Mouse (Mus musculus) Patski (cell line): ENCODE results near the gene C8a. TPM values are rescaled to one million over a fixed set of nuclear protein-coding genes. Genes with fewer than 3 reads are reported as not detected.

Experiments
- ATAC-seq: fragments of 100-300 bp; one replicate; pipeline ENCODE4 v1.8.0; 2021
- CTCF ChIA-PET: fragments of 350-600 bp; sonication (Branson Sonifier 250); formaldehyde crosslinking; loops from one replicate; lab custom pipeline; 2022; ENCODE audit warnings: inconsistent platforms; lab: Charles Lee
- POLR2A ChIA-PET: fragments of 350-600 bp; sonication (Branson Sonifier 250); formaldehyde crosslinking; loops from one replicate; lab custom pipeline; 2022; ENCODE audit warnings: antibody characterized with exemption, inconsistent platforms; lab: Charles Lee
- DNase-seq: peaks from one replicate; pipeline ENCODE4 v3.0.0-alpha.2; 2011; ENCODE audit warnings: low read depth, low spot score
- H3K27me3 ChIP-seq: fragments of 371-371 bp; one replicate; pipeline ENCODE4 v1.5.1; 2021
- CTCF ChIP-seq: fragments of 100-300 bp; IDR thresholded peaks from one replicate; pipeline ENCODE4 v1.5.1; 2021
- in situ Hi-C: fragments of 300-500 bp; cut with MboI; formaldehyde crosslinking; loops from 3 replicates; pipeline ENCODE4 v1.11.1; 2018; ENCODE audit warnings: low pct_unique_long_range_greater_than_20kb, mixed read lengths
- polyA plus RNA-seq: library from polyadenylated mRNA; unstranded; gene quantifications from one replicate; pipeline ENCODE4 v1.2.3, GENCODE M21; 2021

The C8a gene
- polyA plus RNA-seq, 1 experiment from 2014 or later: not detected

DNA sequence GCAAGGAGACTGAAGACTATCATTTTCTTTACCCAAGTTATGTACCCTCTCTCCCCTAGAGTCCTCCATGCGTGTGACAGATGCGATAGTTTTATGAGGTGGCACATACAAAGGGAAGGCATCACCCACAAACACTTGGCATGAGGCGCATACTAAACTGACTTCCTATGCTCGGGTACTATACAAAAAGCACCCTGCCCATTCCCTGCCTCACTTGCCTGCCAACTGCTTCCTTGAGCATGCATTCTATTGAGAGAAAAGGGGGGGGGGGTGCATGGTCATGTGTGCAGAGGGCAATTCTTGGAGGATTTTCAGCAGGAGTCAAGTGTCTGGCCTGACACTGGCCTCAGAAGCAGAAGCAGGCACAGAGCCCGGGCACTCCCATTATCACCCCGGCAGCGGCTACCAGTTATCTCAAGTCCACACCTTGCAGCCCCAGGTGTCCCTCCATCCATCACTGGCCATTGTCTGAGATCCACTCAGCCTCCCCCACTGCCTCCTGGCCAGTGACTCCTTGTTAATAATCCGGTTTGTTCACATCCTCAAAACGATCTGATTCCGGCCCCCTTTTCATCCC is 65.4 kb downstream of the C8a start:
- POLR2A ChIA-PET: no interaction called here
- ATAC-seq (no peak), DNase-seq (no peak)
- no peak for TF ChIP-seq CTCF
- in situ Hi-C loops: no loop called here
- no peaks in the 10 kb centered on the region for H3K27me3 ChIP-seq
- CTCF ChIA-PET: no interaction called here

DNA sequence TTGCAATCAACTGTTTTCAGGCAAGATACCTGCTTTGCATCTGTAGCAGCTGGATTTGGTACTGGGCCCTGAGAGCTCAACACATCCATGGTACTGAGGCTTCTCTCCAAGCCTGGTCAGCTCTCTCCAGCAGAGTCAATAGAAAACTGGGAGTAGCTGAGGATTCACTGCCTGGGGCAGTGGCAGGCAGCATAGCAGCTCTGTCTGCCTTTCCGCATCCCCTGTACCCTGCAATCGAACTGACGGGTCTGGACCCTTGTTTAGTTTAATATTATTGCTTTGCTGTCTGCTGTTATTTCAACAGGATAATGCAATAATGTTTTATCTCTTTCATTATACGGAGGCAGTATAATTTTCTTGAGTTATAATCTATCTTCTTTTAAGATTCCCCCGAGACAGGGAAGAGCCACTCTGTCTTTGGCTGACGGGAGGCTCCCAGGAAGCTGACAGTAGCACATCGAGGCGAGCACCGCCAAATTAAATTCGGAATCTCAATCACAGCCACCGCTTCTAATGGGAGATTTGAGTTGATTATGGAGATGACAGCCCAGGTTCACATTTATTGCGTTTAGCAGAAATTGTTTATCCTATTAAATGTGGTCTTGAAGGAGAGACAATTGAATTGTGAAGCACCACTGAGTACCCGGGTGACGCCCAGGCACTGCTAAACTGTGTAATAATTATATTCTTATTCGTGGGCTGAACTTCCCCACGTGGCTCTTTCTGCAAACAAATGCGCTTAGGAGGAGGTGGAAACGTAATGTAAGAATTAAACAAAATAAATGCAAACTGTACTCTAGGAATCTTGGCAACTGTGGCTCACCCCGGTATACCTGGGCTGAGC is 70.6 kb downstream of the C8a start:
- no peak for TF ChIP-seq CTCF

DNA sequence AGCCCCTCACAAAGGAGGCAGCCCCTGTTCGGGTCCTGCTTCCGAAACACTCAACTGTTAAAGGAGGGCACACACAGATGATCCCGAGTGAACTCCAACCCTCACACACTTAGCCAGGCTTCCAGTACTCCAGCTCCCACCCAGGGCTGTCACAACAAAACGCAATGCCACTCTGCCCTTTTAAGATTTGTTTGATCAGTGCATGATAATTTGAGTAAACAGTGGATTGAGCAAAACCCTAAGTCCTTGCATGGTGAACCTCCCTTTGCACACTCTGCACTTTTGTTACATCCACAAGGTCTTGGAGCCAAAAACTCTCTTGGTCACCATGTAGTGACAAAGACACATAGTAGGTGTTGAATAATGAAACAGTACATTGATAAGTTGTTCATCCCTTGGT is 72.1 kb downstream of the C8a start:
- POLR2A ChIA-PET: no interaction called here
- no peak for TF ChIP-seq CTCF
- DNase-seq (no peak), ATAC-seq (no peak)
- CTCF ChIA-PET: no interaction called here
- H3K27me3 ChIP-seq: no peaks in the 10 kb centered on the region
- in situ Hi-C loops: no loop called here

More for the DNA sequence above, 70.6 kb downstream of the C8a start:
- H3K27me3 ChIP-seq: no peaks in the 10 kb centered on the region
- ATAC-seq: no peak
- POLR2A ChIA-PET: no interaction called here
- in situ Hi-C loops: no loop called here
- CTCF ChIA-PET: no interaction called here
- no peak for DNase-seq

DNA sequence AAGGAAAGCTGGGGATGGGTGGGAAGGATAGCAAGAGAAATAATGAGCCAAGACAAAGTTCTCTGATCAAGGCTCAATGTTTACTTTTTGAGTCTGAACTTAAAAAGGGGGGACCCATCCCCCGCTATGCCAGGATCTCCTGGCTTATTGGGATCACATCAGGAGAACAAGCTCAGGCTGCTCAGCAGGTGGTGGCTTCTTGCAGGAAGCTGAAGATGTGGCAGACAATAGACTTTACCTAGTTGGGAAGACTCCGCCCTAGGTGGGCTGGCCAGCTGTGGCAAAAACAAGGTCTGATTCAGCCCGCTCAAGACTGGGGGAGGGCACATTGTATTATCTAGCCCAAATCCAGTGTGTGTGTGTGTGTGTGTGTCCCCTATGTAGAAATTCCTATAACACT is 74.6 kb downstream of the C8a start:
- ChIA-PET CTCF (interaction anchor here (1.4 kb wide), 1 partner anchor 14 kb away, joined by 3 read pairs; no protein-coding TSS in a partner anchor), POLR2A (no interaction called here)
- no peak for DNase-seq
- no peaks in the 10 kb centered on the region for H3K27me3 ChIP-seq
- in situ Hi-C loops: no loop called here
- no peak for ATAC-seq
- TF ChIP-seq CTCF: no peak

DNA sequence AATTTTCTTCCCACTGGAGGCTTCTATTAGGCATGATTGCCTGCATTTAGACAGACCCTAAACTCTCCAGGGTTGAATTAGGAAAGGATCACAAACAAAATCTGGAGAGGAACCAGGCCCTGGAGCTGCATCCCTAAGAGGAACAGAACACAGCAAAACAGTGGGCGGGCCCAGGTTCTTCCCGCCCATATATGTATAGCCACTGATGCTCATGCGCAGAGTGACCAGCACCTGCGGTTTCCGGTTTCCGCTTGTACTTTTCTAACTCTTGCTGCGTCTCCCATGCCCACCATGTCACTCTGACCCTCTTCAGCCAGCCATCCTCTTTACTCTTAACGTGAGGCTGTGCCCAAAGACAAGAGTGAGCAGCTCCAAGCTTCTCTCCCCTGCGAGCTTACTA is 77.2 kb downstream of the C8a start:
- ATAC-seq (no peak), DNase-seq (no peak)
- ChIA-PET POLR2A (no interaction called here), CTCF (no interaction called here)
- H3K27me3 ChIP-seq: peaks cover 6% of the 10 kb centered on the region
- in situ Hi-C loops: no loop called here
- no peak for TF ChIP-seq CTCF

DNA sequence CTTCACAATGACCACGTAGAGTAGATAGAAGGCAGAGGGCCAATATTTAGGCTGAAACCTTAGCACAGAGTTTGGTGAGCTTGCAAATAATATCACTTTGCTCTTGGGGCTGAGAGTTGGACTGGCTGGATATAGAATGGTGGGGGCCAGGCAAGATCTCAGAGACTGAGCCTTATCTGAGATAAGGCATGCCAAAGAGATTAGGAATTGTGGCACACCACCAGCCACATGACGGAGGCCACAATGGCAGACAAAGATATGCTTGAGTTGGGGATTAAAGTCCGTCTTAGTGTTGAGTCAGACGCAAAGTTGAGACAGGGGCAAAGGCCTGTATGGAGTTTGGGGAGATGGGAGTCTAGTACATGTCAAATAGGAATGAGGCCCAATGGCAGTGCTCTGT is 84.1 kb downstream of the C8a start:
- DNase-seq: no peak
- no peak for ATAC-seq
- H3K27me3 ChIP-seq: peaks cover 6% of the 10 kb centered on the region
- TF ChIP-seq CTCF: no peak
- ChIA-PET POLR2A (no interaction called here), CTCF (no interaction called here)
- in situ Hi-C loops: no loop called here

DNA sequence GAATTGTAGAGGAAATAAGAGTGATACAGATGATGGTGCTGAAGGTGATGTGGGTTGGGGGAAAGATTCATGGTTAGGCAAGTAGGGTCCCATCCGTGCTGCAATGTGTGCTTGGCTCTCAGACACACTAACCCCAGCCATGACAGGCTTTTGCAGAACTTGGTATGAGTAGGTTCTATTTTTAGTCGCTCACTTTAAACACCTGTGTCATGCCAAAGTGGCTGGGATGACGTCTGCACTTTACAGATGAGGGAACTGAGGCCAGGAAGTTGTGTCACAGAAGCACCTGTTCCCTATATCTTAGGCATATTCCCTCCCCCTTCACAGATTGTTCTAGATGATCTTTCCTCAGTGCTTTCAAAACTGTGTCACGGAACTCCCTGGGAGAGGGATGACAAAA is 93.9 kb downstream of the C8a start:
- POLR2A ChIA-PET: no interaction called here
- DNase-seq (no peak), ATAC-seq (no peak)
- no peaks in the 10 kb centered on the region for H3K27me3 ChIP-seq
- in situ Hi-C loops: no loop called here
- CTCF ChIA-PET: no interaction called here
- TF ChIP-seq CTCF: no peak

DNA sequence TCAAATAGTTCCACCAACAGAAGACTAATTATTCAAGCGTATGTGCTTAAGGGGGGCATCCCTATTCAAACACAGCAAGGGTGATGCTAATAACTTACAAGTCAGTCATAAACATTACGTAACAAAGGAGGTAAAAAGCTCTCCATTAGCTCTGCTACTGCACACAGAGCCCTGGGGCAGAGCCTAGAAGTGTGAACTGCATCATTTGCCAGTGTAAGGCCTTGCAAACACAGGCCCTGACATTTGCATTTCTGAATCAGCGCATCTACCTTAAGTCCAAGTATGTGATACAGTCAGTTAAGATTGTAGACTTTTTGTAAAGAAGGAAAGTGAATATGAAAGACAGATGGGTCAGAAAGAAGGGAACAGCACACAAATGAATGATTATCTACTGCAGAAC is 94.8 kb downstream of the C8a start:
- in situ Hi-C loops: no loop called here
- no peak for ATAC-seq
- ChIA-PET POLR2A (no interaction called here), CTCF (no interaction called here)
- no peaks in the 10 kb centered on the region for H3K27me3 ChIP-seq
- TF ChIP-seq CTCF: no peak
- DNase-seq: no peak

DNA sequence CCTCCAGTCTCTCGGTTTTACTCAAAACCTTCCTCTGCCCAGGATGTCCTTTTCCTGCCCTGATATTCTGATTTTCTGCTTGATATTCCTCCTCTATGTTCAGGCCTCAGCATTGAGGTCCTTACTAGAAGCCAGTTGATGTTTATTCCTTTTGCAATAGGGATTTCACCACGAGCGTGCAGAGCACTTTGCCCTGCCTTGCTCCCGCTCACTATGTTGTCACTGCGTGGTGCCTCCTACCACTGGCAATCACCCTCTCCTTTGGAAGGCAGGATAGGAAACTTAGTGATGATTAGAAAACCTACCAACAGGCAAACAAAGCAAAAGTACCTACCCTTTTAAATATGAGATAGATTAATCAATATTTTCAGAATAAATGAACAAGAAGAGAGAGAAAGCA is 96.7 kb downstream of the C8a start:
- CTCF ChIA-PET: no interaction called here
- no peak for ATAC-seq
- in situ Hi-C loops: no loop called here
- H3K27me3 ChIP-seq: no peaks in the 10 kb centered on the region
- POLR2A ChIA-PET: no interaction called here
- TF ChIP-seq CTCF: no peak
- no peak for DNase-seq

DNA sequence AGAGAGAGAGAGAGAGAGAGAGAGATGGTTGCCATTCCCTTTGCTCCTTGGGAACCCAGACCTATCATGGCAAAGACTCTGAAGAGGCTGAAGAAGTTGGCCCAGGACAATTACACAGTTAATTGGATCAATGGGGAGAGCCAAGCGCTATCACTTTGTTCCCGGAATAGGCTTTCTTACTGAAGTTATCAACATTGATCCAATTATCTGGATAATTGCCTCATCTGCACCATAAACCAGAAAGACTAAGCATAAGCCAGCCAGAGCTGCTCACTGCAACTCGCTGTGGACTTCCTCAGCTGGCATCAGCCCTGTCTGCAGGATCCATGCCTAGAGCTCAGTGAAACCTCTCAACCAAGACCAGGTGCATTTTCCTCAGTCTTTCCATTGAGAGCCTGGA is 100.6 kb downstream of the C8a start:
- in situ Hi-C loops: no loop called here
- no peak for TF ChIP-seq CTCF
- no peak for DNase-seq

DNA sequence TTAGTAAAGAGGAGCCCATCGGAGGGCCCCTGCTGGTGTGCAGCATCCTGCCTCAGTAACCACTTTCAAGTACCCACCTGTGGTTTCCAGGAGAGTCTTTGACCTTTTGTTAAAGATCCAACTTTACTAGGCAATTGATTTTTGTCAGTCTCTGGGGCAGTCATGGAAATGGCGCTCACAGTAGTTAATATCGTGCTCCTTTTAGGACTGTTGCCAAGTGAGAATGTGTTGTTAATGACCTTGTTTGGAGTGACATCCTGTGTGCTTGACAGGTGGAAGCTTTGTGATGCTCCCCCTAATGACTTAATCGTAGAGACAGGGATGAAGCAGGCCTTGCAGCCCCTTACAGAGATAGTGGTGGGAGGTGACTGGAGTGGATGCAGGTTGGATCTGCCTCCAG is 105.9 kb downstream of the C8a start:
- CTCF ChIA-PET: no interaction called here
- TF ChIP-seq CTCF: no peak
- no peak for ATAC-seq
- POLR2A ChIA-PET: no interaction called here
- in situ Hi-C loops: no loop called here
- peaks cover 8% of the 10 kb centered on the region for H3K27me3 ChIP-seq
- DNase-seq: no peak

More for the DNA sequence above, 100.6 kb downstream of the C8a start:
- ATAC-seq: no peak
- CTCF ChIA-PET: no interaction called here
- POLR2A ChIA-PET: no interaction called here
- H3K27me3 ChIP-seq: no peaks in the 10 kb centered on the region
